Mouse (Mus musculus) kidney, embryonic 16.5 days (tissue): ENCODE measurements around the gene Aifm1. TPM values are rescaled to one million over a fixed set of nuclear protein-coding genes. Genes with fewer than 3 reads are reported as not detected.
"Not testable (repeated sequence)": the region's sequence is repeated elsewhere in the genome, so short reads cannot be mapped to it uniquely, and the experiment has no call there.

Experiments
- ATAC-seq: fragments of 200-750 bp; cut with Nextera tagmentation; 2 replicates; pipeline ENCODE4 v1.8.0; 2017; ENCODE audit warnings: moderate TSS enrichment; ENCODE audit not compliant: low FRiP score, low TSS enrichment
- H3K27ac ChIP-seq: fragments of 300-500 bp; sonication (generic); 2 replicates; pipeline ENCODE4 v1.5.1; 2014; ENCODE audit warnings: low read length
- H3K27me3 ChIP-seq: fragments of 300-500 bp; sonication (generic); 2 replicates; pipeline ENCODE4 v1.6.1; 2014; ENCODE audit warnings: low read length, control low read depth, mixed read lengths; ENCODE audit not compliant: insufficient read depth
- H3K36me3 ChIP-seq: fragments of 300-500 bp; sonication (generic); 2 replicates; pipeline ENCODE4 v1.6.1; 2014; ENCODE audit warnings: low read length, control low read depth, mixed read lengths; ENCODE audit not compliant: insufficient read depth
- H3K4me1 ChIP-seq: fragments of 300-500 bp; sonication (generic); 2 replicates; pipeline ENCODE4 v1.6.1; 2014; ENCODE audit warnings: low read length, control low read depth, mixed read lengths; ENCODE audit not compliant: insufficient read depth
- H3K4me2 ChIP-seq: fragments of 300-500 bp; sonication (generic); replicated peaks from 2 replicates; pipeline ENCODE4 v1.6.1; 2014; ENCODE audit warnings: low read depth, low read length
- H3K4me3 ChIP-seq: fragments of 300-500 bp; sonication (generic); 2 replicates; pipeline ENCODE4 v1.5.1; 2014; ENCODE audit warnings: mild to moderate bottlenecking, low read length
- H3K9ac ChIP-seq: fragments of 300-500 bp; sonication (generic); replicated peaks from 2 replicates; pipeline ENCODE4 v1.6.1; 2014; ENCODE audit warnings: low read length
- H3K9me3 ChIP-seq: fragments of 300-500 bp; sonication (generic); 2 replicates; pipeline ENCODE4 v1.6.1; 2016; ENCODE audit warnings: low read length, control low read depth
- WGBS: fragments of 180-500 bp; shearing (Covaris S2); extraction: QIAGEN DNeasy Blood & Tissue Kit; methylation state at CpG from one replicate; pipeline ENCODE4 v1.1.7; 2014; 5-methylcytosine and 5-hydroxymethylcytosine counted together
- polyA plus RNA-seq: library from polyadenylated mRNA; unstranded; fragments of >200 nt; fragmentation: Nextera tagmentation; extraction: Ambion mirVana; gene quantifications from 2 replicates; pipeline ENCODE4 v1.2.1, GENCODE M21; 2015

Gene Aifm1
- polyA plus RNA-seq, 1 experiment from 2014 or later, result 105 TPM

DNA sequence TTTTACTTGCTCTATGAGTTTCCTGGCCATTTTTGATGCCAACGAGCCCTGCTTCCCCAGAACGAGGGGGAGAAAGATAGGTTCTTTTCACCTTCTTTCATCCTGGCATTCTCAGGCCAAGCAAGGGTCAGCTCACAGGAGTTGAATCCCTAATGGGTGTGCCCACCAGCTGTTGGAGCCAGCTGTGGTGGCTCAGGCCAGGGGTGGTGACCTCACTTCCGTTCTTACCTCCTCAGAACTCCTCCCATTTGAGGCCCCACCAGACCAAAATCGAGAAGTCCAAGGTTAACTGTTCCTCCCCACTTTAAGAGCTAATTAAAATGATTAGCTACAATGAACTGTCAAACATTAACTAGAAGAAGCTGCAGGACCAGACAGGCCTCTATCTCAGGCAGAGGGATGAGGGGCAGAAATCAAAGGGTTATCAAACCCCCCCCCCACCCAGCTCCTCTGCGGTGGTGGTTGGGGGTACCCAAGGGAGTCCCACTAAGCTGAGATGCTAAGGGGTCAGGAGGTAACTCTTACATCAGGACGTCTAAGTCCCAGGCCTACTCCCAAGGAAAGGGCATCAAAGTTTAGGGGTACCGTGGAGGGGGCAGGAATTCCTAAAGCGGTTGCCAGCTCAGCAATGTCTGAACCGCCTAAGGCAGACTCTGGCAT, 61.0 kb downstream of the Aifm1 start:
- 0 out of 2 replicates have a peak overlapping the region, but pooled peaks have one; percentile 67 for H3K9ac ChIP-seq
- 0 out of 2 replicates have a peak, but pooled peaks have one; percentile 7 for ATAC-seq
- 29% methylated on average over 9 of the region's 9 CpGs for WGBS
- H3K4me2 ChIP-seq, result peak overlapping the region; percentile 51
- no peak overlapping the region for H3K27ac ChIP-seq
- H3K4me3 ChIP-seq, result peak overlapping the region; percentile 55
- no peaks in the 10 kb centered on the region for H3K9me3 ChIP-seq
- H3K4me1 ChIP-seq, result peaks cover 6% of the 10 kb centered on the region; the same call in 1 of the 2 replicates
- no peaks in the 10 kb centered on the region; the same call in 1 of the 2 replicates for H3K27me3 ChIP-seq
- no peaks in the 10 kb centered on the region for H3K36me3 ChIP-seq

- no peak overlapping the region for H3K9ac ChIP-seq
- H3K4me3 ChIP-seq, result no peak overlapping the region
- H3K36me3 ChIP-seq, result no peaks in the 10 kb centered on the region
- no peaks in the 10 kb centered on the region; the same call in 1 of the 2 replicates for H3K27me3 ChIP-seq
- H3K4me1 ChIP-seq, result peaks cover 6% of the 10 kb centered on the region; the same call in 1 of the 2 replicates
- WGBS, result 37% methylated on average over 10 of the region's 10 CpGs
- H3K9me3 ChIP-seq, result no peaks in the 10 kb centered on the region
- H3K27ac ChIP-seq, result no peak overlapping the region
- no peak for ATAC-seq
- H3K4me2 ChIP-seq, result no peak overlapping the region
These were observed 63.7 kb downstream of the Aifm1 start for GRCm38 (mm10) chrX:48449646-48450045.

GRCm38 (mm10) chrX:48444677-48445076, 68.7 kb downstream of the Aifm1 start:
- Histone ChIP-seq H3K4me2 (no peak overlapping the region), H3K4me1 (peaks cover 1% of the 10 kb centered on the region; the same call in 1 of the 2 replicates), H3K9ac (no peak overlapping the region), H3K9me3 (no peaks in the 10 kb centered on the region), H3K36me3 (no peaks in the 10 kb centered on the region), H3K27ac (no peak overlapping the region), H3K4me3 (no peak overlapping the region), H3K27me3 (no peaks in the 10 kb centered on the region; the same call in 1 of the 2 replicates)
- ATAC-seq, result no peak
- WGBS, result 89% methylated on average over 4 of the region's 4 CpGs

GRCm38 (mm10) chrX:48441954-48442353, 71.4 kb downstream of the Aifm1 start:
- Histone ChIP-seq H3K27ac (no peak overlapping the region), H3K9me3 (no peaks in the 10 kb centered on the region), H3K27me3 (no peaks in the 10 kb centered on the region), H3K9ac (no peak overlapping the region), H3K4me2 (no peak overlapping the region), H3K4me1 (peaks cover 2% of the 10 kb centered on the region; the same call in 1 of the 2 replicates), H3K36me3 (no peaks in the 10 kb centered on the region), H3K4me3 (no peak overlapping the region)
- 78% methylated on average over 7 of the region's 7 CpGs for WGBS
- ATAC-seq, result no peak

GRCm38 (mm10) chrX:48441548-48441947, 71.8 kb downstream of the Aifm1 start:
- ATAC-seq, result no peak
- Histone ChIP-seq H3K4me2 (no peak overlapping the region), H3K9me3 (no peaks in the 10 kb centered on the region), H3K36me3 (no peaks in the 10 kb centered on the region), H3K9ac (no peak overlapping the region), H3K27ac (no peak overlapping the region), H3K4me1 (peaks cover 2% of the 10 kb centered on the region; the same call in 1 of the 2 replicates), H3K27me3 (no peaks in the 10 kb centered on the region), H3K4me3 (no peak overlapping the region)
- WGBS, result 79% methylated on average over 6 of the region's 6 CpGs

DNA sequence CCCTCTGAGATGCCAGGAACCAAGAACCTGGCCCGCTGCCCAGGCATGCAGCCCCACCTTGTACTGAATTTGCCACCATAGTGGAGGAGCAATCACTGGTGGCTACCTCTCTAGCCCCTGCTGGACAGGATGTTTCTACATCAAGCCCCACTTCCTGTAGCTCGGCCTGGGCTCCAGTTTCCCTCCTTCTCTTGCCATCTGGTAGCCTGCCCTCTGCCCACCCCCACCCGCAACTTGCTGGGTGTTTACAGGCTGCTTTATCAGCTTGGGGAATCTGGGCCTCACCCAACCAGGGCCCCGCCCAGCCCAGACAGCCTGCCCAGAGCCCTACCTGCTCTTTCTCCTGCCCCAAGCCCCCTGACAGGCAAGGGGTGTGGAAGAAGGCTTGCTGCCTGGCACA, 74.3 kb downstream of the Aifm1 start:
- H3K4me3 ChIP-seq, result no peak overlapping the region
- ATAC-seq, result peak; percentile 54
- no peak overlapping the region for H3K9ac ChIP-seq
- 52% methylated on average over 4 of the region's 4 CpGs for WGBS
- H3K4me1 ChIP-seq, result peaks cover 2% of the 10 kb centered on the region; the same call in 1 of the 2 replicates
- H3K27ac ChIP-seq, result no peak overlapping the region
- no peaks in the 10 kb centered on the region for H3K36me3 ChIP-seq
- H3K4me2 ChIP-seq, result no peak overlapping the region
- no peaks in the 10 kb centered on the region for H3K9me3 ChIP-seq
- no peaks in the 10 kb centered on the region for H3K27me3 ChIP-seq

GRCm38 (mm10) chrX:48436082-48436481, 77.3 kb downstream of the Aifm1 start:
- not testable (repeated sequence) for H3K9ac ChIP-seq, H3K36me3 ChIP-seq, H3K27me3 ChIP-seq, ATAC-seq, H3K4me3 ChIP-seq, H3K4me2 ChIP-seq, H3K27ac ChIP-seq, H3K9me3 ChIP-seq
- peaks cover 11% of the 10 kb centered on the region; the same call in 1 of the 2 replicates for H3K4me1 ChIP-seq
- 90% methylated on average over 6 of the region's 7 CpGs for WGBS

DNA sequence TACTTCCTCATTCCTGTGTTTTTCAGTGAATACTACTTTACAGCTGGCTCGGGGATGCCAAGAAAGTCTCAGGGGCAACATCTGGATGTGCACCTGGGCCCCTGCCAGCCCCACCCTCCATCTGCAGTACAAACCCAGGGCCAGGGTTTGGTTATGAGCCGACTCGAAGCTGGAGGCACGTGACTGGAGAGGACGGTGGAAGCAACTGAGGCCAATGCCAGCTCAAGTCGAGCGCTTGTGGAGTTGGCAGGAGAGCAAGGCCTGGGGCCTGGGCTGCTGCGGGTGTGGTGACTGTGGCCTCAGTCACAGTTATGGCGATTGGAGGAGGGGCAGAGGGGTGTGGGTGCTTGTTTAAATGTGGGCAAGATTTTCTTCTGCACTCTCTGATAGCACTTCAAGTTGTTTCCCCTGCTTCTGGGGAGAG, 77.9 kb downstream of the Aifm1 start:
- Histone ChIP-seq H3K27me3 (no peaks in the 10 kb centered on the region), H3K27ac (no peak overlapping the region), H3K4me1 (peaks cover 11% of the 10 kb centered on the region; the same call in 1 of the 2 replicates), H3K4me3 (no peak overlapping the region), H3K4me2 (no peak overlapping the region), H3K36me3 (no peaks in the 10 kb centered on the region), H3K9me3 (no peaks in the 10 kb centered on the region), H3K9ac (no peak overlapping the region)
- no peak for ATAC-seq
- WGBS, result 81% methylated on average over 9 of the region's 9 CpGs

GRCm38 (mm10) chrX:48434251-48434650, 79.1 kb downstream of the Aifm1 start:
- H3K9ac ChIP-seq, result no peak overlapping the region
- 97% methylated on average over 1 of the region's 1 CpGs for WGBS
- peaks cover 10% of the 10 kb centered on the region; the same call in 1 of the 2 replicates for H3K4me1 ChIP-seq
- no peaks in the 10 kb centered on the region for H3K36me3 ChIP-seq
- ATAC-seq, result no peak
- H3K4me3 ChIP-seq, result no peak overlapping the region
- H3K9me3 ChIP-seq, result no peaks in the 10 kb centered on the region
- no peak overlapping the region for H3K27ac ChIP-seq
- H3K27me3 ChIP-seq, result no peaks in the 10 kb centered on the region
- H3K4me2 ChIP-seq, result no peak overlapping the region

DNA sequence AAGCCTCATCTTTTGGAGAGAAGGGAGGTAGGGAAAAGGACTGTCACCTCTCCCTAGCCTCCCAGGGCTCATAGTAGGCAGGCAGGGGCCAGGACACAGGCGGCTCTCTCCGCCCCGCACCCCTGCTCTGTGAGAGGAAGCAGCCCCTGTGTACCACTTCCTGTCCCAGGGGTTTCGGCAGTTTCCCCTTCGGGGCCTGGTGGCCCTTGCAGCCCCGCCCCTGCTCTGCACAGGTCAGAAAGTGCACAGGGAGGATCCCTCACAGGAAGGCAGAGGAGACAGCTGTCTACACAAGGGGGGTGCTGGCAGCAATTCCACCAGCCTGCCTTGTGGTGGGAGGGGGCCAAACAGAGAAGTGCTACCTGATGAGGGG, 79.8 kb downstream of the Aifm1 start:
- H3K36me3 ChIP-seq, result no peaks in the 10 kb centered on the region
- WGBS, result 32% methylated on average over 6 of the region's 6 CpGs
- ATAC-seq, result peak; percentile 77
- no peak overlapping the region for H3K4me3 ChIP-seq
- no peak overlapping the region for H3K4me2 ChIP-seq
- no peaks in the 10 kb centered on the region for H3K9me3 ChIP-seq
- no peak overlapping the region for H3K9ac ChIP-seq
- no peak overlapping the region for H3K27ac ChIP-seq
- H3K4me1 ChIP-seq, result peaks cover 9% of the 10 kb centered on the region; the same call in 1 of the 2 replicates
- no peaks in the 10 kb centered on the region for H3K27me3 ChIP-seq
